Comparison of ENCODE assay signal across 8 mouse cellular contexts in genomic region chr15:99583463-99584344, GRCm38 (mm10). TPM values are rescaled to one million over a fixed set of nuclear protein-coding genes. Genes with fewer than 3 reads are reported as not detected.
DNase-seq lines count a peak whose midpoint lies in the region; ATAC-seq and TF ChIP-seq lines count a peak whose summit lies in the region.

No protein-coding gene starts in this region.

- peak overlapping the region; percentile 53 for H3K4me2 ChIP-seq in lung, postnatal 0 days (replicated peaks; ENCODE audit: low read depth, low read length)
- H3K4me2 ChIP-seq in stomach, embryonic 15.5 days: peak overlapping the region; percentile 61

- peak overlapping the region; percentile 18; the same call in 1 of the 2 replicates for H3K27ac ChIP-seq in kidney, adult 2 months (ENCODE audit: insufficient read depth, low read depth, low read length)
- no peak overlapping the region for H3K27ac ChIP-seq in lung, postnatal 0 days (ENCODE audit: low read length)
- H3K27ac ChIP-seq in stomach, embryonic 15.5 days: no peak overlapping the region

- DNase-seq in adrenal gland, postnatal 10 days: peak; percentile 51
- no peak for DNase-seq in adrenal gland, adult 18-20 months (ENCODE audit: low spot score in 2 of 2)
- peak; percentile 45 for DNase-seq in cerebellum, adult 8-10 months
- peak; percentile 21 to 30 for DNase-seq in heart, adult 18-20 months
- peak; percentile 45 for DNase-seq in kidney, adult 2 months
- DNase-seq in lung, postnatal 0 days (ENCODE audit: low spot score): peak; percentile 55
- DNase-seq in right cerebral cortex, postnatal 10 days (ENCODE audit: low spot score in 2 of 2): no peak

- no peak for TF ChIP-seq EP300 in lung, postnatal 0 days (IDR thresholded peaks at IDR 0.05)

- no peaks in the 10 kb centered on the region for H3K27me3 ChIP-seq in kidney, adult 2 months (replicated peaks; ENCODE audit: control insufficient read depth, insufficient read depth, low read length)
- peaks cover 44% of the 10 kb centered on the region for H3K27me3 ChIP-seq in lung, postnatal 0 days (replicated peaks; ENCODE audit: insufficient read depth, low read length)
- H3K27me3 ChIP-seq in stomach, embryonic 15.5 days (replicated peaks): peaks cover 89% of the 10 kb centered on the region

- peaks cover 7% of the 10 kb centered on the region for H3K4me1 ChIP-seq in kidney, adult 2 months (ENCODE audit: control insufficient read depth, insufficient read depth, low read length)
- H3K4me1 ChIP-seq in lung, postnatal 0 days (ENCODE audit: insufficient read depth, low read depth, low read length): peaks cover 16% of the 10 kb centered on the region
- peaks cover 19% of the 10 kb centered on the region for H3K4me1 ChIP-seq in stomach, embryonic 15.5 days

- peak; percentile 63 for ATAC-seq in lung, postnatal 0 days
- ATAC-seq in stomach, embryonic 15.5 days (ENCODE audit: insufficient read depth, low FRiP score, low read depth): 0 out of 2 replicates have a peak, but pooled peaks have one; percentile 29

- WGBS in kidney, adult 2 months: 8% methylated on average over 54 of the region's 54 CpGs
- WGBS in lung, postnatal 0 days: 4% methylated on average over 49 of the region's 54 CpGs
- WGBS in stomach, embryonic 15.5 days: 4% methylated on average over 54 of the region's 54 CpGs

- H3K9ac ChIP-seq in lung, postnatal 0 days (replicated peaks; ENCODE audit: low read depth): no peak overlapping the region
- H3K9ac ChIP-seq in stomach, embryonic 15.5 days: no peak overlapping the region

- no peaks in the 10 kb centered on the region for H3K9me3 ChIP-seq in lung, postnatal 0 days (ENCODE audit: low read length)
- H3K9me3 ChIP-seq in stomach, embryonic 15.5 days: no peaks in the 10 kb centered on the region

- H3K4me3 ChIP-seq in kidney, adult 2 months (ENCODE audit: insufficient read depth, low read depth, low read length): peak overlapping the region; percentile 38
- H3K4me3 ChIP-seq in lung, postnatal 0 days (ENCODE audit: low read depth, low read length): peak overlapping the region; percentile 28
- peak overlapping the region; percentile 35 for H3K4me3 ChIP-seq in stomach, embryonic 15.5 days (replicated peaks)

- TF ChIP-seq POLR2A in kidney, adult 2 months (IDR thresholded peaks at IDR 0.05; ENCODE audit: low read depth, low read length): no peak

- no peak for TF ChIP-seq CTCF in kidney, adult 2 months (conservative IDR thresholded peaks at IDR 0.05; ENCODE audit: insufficient read depth, insufficient read length, low read depth, low read length)
- peak; percentile 6; the same call in 1 of the 2 replicates for TF ChIP-seq CTCF in lung, postnatal 0 days (IDR thresholded peaks at IDR 0.05)

- H3K36me3 ChIP-seq in kidney, adult 2 months (ENCODE audit: control insufficient read depth, insufficient read depth, low read length): no peaks in the 10 kb centered on the region
- H3K36me3 ChIP-seq in lung, postnatal 0 days (ENCODE audit: insufficient read depth, low read length): no peaks in the 10 kb centered on the region
- no peaks in the 10 kb centered on the region for H3K36me3 ChIP-seq in stomach, embryonic 15.5 days

RNA-seq across cellular contexts. Expression of gene Aqp2, which starts 4.8 kb away (rescaled TPM):
- 1 to 10 TPM in 1 of 2 experiments, under 1 TPM in 1; 0.33 to 1.4 TPM for total RNA-seq in adrenal gland, postnatal 10 days (2021)
- total RNA-seq in adrenal gland, adult 18-20 months (2021): 1 to 10 TPM; 1.4 to 2.5 TPM
- total RNA-seq in heart, adult 18-20 months (2021): not detected
- 741 and 818 TPM in 2 replicates for polyA plus RNA-seq in kidney, adult 2 months (2012; rRNA removed)
- not detected in 2 replicates for polyA plus RNA-seq in lung, postnatal 0 days (2015; fragmentation: Nextera tagmentation; extraction: Ambion mirVana)
- not detected in 2 replicates for polyA plus RNA-seq in stomach, embryonic 15.5 days (2015; fragmentation: Nextera tagmentation; extraction: Ambion mirVana)

RNA-seq across cellular contexts. Expression of gene Aqp5, which starts 6.9 kb away (rescaled TPM):
- 1 to 10 TPM in 1 of 2 experiments, under 1 TPM in 1; 0.61 to 1.6 TPM for total RNA-seq in adrenal gland, postnatal 10 days (2021)
- 1 to 10 TPM; 1.2 to 2.1 TPM for total RNA-seq in adrenal gland, adult 18-20 months (2021)
- 1 to 10 TPM in 1 of 2 experiments, under 1 TPM in 1; 0.30 to 2.5 TPM for total RNA-seq in heart, adult 18-20 months (2021)
- 0.66 and 1.6 TPM in 2 replicates for polyA plus RNA-seq in kidney, adult 2 months (2012; rRNA removed)
- polyA plus RNA-seq in lung, postnatal 0 days (2015; fragmentation: Nextera tagmentation; extraction: Ambion mirVana): 551 and 593 TPM in 2 replicates
- 0.30 and 0.43 TPM in 2 replicates for polyA plus RNA-seq in stomach, embryonic 15.5 days (2015; fragmentation: Nextera tagmentation; extraction: Ambion mirVana)

RNA-seq across cellular contexts. Expression of gene Aqp6, which starts 17.5 kb away (rescaled TPM):
- total RNA-seq in adrenal gland, postnatal 10 days (2021): not detected
- total RNA-seq in adrenal gland, adult 18-20 months (2021): not detected
- total RNA-seq in heart, adult 18-20 months (2021): under 1 TPM in 1 of 2 experiments, not detected in 1; 0.25 TPM
- polyA plus RNA-seq in kidney, adult 2 months (2012; rRNA removed): 97.9 and 124 TPM in 2 replicates
- polyA plus RNA-seq in lung, postnatal 0 days (2015; fragmentation: Nextera tagmentation; extraction: Ambion mirVana): not detected in 2 replicates
- not detected in 2 replicates for polyA plus RNA-seq in stomach, embryonic 15.5 days (2015; fragmentation: Nextera tagmentation; extraction: Ambion mirVana)

RNA-seq across cellular contexts. Expression of gene Faim2, which starts 55.7 kb away (rescaled TPM):
- 10 to 100 TPM; 10.5 to 13.7 TPM for total RNA-seq in adrenal gland, postnatal 10 days (2021)
- 10 to 100 TPM; 28.9 to 31.6 TPM for total RNA-seq in adrenal gland, adult 18-20 months (2021)
- under 1 TPM; 0.22 to 0.28 TPM for total RNA-seq in heart, adult 18-20 months (2021)
- 0.43 and 1.3 TPM in 2 replicates for polyA plus RNA-seq in kidney, adult 2 months (2012; rRNA removed)
- 0.81 and 0.95 TPM in 2 replicates for polyA plus RNA-seq in lung, postnatal 0 days (2015; fragmentation: Nextera tagmentation; extraction: Ambion mirVana)
- polyA plus RNA-seq in stomach, embryonic 15.5 days (2015; fragmentation: Nextera tagmentation; extraction: Ambion mirVana): 0.61 and 0.92 TPM in 2 replicates

Comparison
In these comparisons a context has a peak if more than half of its experiments do, and no peak if none do; other contexts are left out.
1. DNase-seq: peak in adrenal gland, postnatal 10 days (single experiment), cerebellum, adult 8-10 months (single experiment), heart, adult 18-20 months (2 of 2), kidney, adult 2 months (single experiment) and lung, postnatal 0 days (single experiment); none in adrenal gland, adult 18-20 months (0 of 2) and right cerebral cortex, postnatal 10 days (0 of 2).
2. Peak in every context shown above with its lines, with median percentiles within 50 percentile points of each other: H3K4me3 ChIP-seq.